ENCODE assay signal across 9 mouse cellular contexts in genomic region chr6:34447961-34448360, GRCm38 (mm10). TPM values are rescaled to one million over a fixed set of nuclear protein-coding genes. Genes with fewer than 3 reads are reported as not detected.
DNase-seq lines count a peak whose midpoint lies in the region; ATAC-seq and TF ChIP-seq lines count a peak whose summit lies in the region.
"Had no signal": no experiment of that assay in that cellular context is flagged by ENCODE, and none has a peak within 500 bp of the region (broad histone marks: within the 10 kb centered on the region; RNA-seq: fewer than 3 reads in every experiment).

No protein-coding gene starts in this region.

- no peak for TF ChIP-seq EP300 in liver, postnatal 0 days (IDR thresholded peaks at IDR 0.05; ENCODE audit: low read depth)

- H3K4me2 ChIP-seq in liver, postnatal 0 days (ENCODE audit: low read depth, low read length): no peak overlapping the region
- H3K4me2 ChIP-seq: limb, embryonic 12.5 days had no signal

- ATAC-seq in liver, postnatal 0 days: no peak

- no peaks in the 10 kb centered on the region for H3K36me3 ChIP-seq in liver, postnatal 0 days (replicated peaks; ENCODE audit: insufficient read depth, low read length)
- H3K36me3 ChIP-seq: limb, embryonic 12.5 days had no signal

- H3K4me3 ChIP-seq in cerebellum, adult 2 months (replicated peaks; ENCODE audit: insufficient read depth, low read depth, low read length): no peak overlapping the region
- H3K4me3 ChIP-seq in gastrocnemius, adult 2 months: no peak overlapping the region
- no peak overlapping the region for H3K4me3 ChIP-seq in liver, postnatal 0 days (ENCODE audit: low read depth, low read length)
- H3K4me3 ChIP-seq: limb, embryonic 12.5 days had no signal

- no peaks in the 10 kb centered on the region for H3K27me3 ChIP-seq in cerebellum, adult 2 months (ENCODE audit: control insufficient read depth, insufficient read depth, low read length)
- H3K27me3 ChIP-seq in liver, postnatal 0 days (ENCODE audit: insufficient read depth, low read length): no peaks in the 10 kb centered on the region
- H3K27me3 ChIP-seq: limb, embryonic 12.5 days had no signal

- H3K9me3 ChIP-seq in liver, postnatal 0 days (ENCODE audit: low read length): no peaks in the 10 kb centered on the region
- H3K9me3 ChIP-seq: limb, embryonic 12.5 days had no signal

- no peak overlapping the region for H3K27ac ChIP-seq in cerebellum, adult 2 months (ENCODE audit: insufficient read depth, low read length)
- H3K27ac ChIP-seq in gastrocnemius, adult 2 months: no peak overlapping the region
- no peak overlapping the region for H3K27ac ChIP-seq in liver, postnatal 0 days (ENCODE audit: low read depth)
- H3K27ac ChIP-seq: limb, embryonic 12.5 days had no signal

- DNase-seq in A20 (ENCODE audit: low read depth, low spot score) (peak; percentile 71), MEL-GATA-1-ER (ENCODE audit: extremely low read depth, low read depth) (peak; percentile 42)
- peak; percentile 46 to 55 for DNase-seq in cerebellum, adult 2 months
- DNase-seq in gastrocnemius, adult 2 months: peak; percentile 74
- DNase-seq in kidney, postnatal 14 days: peak; percentile 76
- peak; percentile 79 for DNase-seq in liver, postnatal 0 days
- peak; percentile 70 for DNase-seq in right cerebral cortex, adult 18-20 months
- peak; percentile 53 to 73 for DNase-seq in urinary bladder, postnatal 36 days (ENCODE audit: low spot score in 2 of 2)

- no peak for TF ChIP-seq POLR2A in cerebellum, adult 2 months (IDR thresholded peaks at IDR 0.05; ENCODE audit: borderline replicate concordance, insufficient read depth, low read length)

- 12% methylated on average over 2 of the region's 2 CpGs for WGBS in cerebellum, adult 2 months
- WGBS in liver, postnatal 0 days (ENCODE audit: insufficient replicate concordance): 6% methylated on average over 2 of the region's 2 CpGs

- intact Hi-C loops in gastrocnemius, adult 2 months (cut with DNase I): loop anchor here (2.0 to 5.0 kb wide), 3 partner anchors 76 to 155 kb away; no protein-coding TSS in a partner anchor

- H3K4me1 ChIP-seq in cerebellum, adult 2 months (ENCODE audit: control insufficient read depth, insufficient read depth, low read length): no peaks in the 10 kb centered on the region
- H3K4me1 ChIP-seq in liver, postnatal 0 days (ENCODE audit: insufficient read depth): no peaks in the 10 kb centered on the region
- H3K4me1 ChIP-seq: limb, embryonic 12.5 days had no signal

- H3K9ac ChIP-seq in liver, postnatal 0 days (replicated peaks): no peak overlapping the region
- H3K9ac ChIP-seq: limb, embryonic 12.5 days had no signal

- TF ChIP-seq CTCF in cerebellum, adult 2 months (IDR thresholded peaks at IDR 0.05; ENCODE audit: borderline replicate concordance, insufficient read depth, low read depth, low read length): peak; percentile 73; the same call in 1 of the 2 replicates
- peak; percentile 95 for TF ChIP-seq CTCF in gastrocnemius, adult 2 months (IDR thresholded peaks at IDR 0.05)
- peak; percentile 91 for TF ChIP-seq CTCF in liver, postnatal 0 days (IDR thresholded peaks at IDR 0.05; ENCODE audit: low read depth)

RNA-seq across cellular contexts. Expression of gene Bpgm, which starts 28.0 kb away (rescaled TPM):
- 101 and 117 TPM in 2 replicates for polyA plus RNA-seq in cerebellum, adult 2 months (2012; rRNA removed)
- 10 to 100 TPM; 87.2 to 92.8 TPM for total RNA-seq in gastrocnemius, adult 2 months (2021)
- 85.5 and 88.8 TPM in 2 replicates for polyA plus RNA-seq in liver, postnatal 0 days (2015; fragmentation: Nextera tagmentation; extraction: Ambion mirVana)

RNA-seq across cellular contexts. Expression of gene Akr1b7, which starts 35.8 kb away (rescaled TPM):
- polyA plus RNA-seq in cerebellum, adult 2 months (2012; rRNA removed): 1.7 and 1.9 TPM in 2 replicates
- total RNA-seq in gastrocnemius, adult 2 months (2021): not detected
- polyA plus RNA-seq in liver, postnatal 0 days (2015; fragmentation: Nextera tagmentation; extraction: Ambion mirVana): 258 and 381 TPM in 2 replicates
- polyA plus RNA-seq: limb, embryonic 12.5 days had no signal

Comparison
In these comparisons a context has a peak if more than half of its experiments do, and no peak if none do; other contexts are left out.
1. RNA of gene Akr1b7, which starts 35.8 kb away (polyA plus RNA-seq): 258 to 381 TPM in liver, postnatal 0 days; 1.7 to 1.9 TPM in cerebellum, adult 2 months; every median in the first group is over 10 times any median in the second.
2. Peak in every context shown above with its lines, with median percentiles within 50 percentile points of each other: DNase-seq and CTCF ChIP-seq.